Mouse (Mus musculus): ENCODE data around the gene Klhdc1.

DNA sequence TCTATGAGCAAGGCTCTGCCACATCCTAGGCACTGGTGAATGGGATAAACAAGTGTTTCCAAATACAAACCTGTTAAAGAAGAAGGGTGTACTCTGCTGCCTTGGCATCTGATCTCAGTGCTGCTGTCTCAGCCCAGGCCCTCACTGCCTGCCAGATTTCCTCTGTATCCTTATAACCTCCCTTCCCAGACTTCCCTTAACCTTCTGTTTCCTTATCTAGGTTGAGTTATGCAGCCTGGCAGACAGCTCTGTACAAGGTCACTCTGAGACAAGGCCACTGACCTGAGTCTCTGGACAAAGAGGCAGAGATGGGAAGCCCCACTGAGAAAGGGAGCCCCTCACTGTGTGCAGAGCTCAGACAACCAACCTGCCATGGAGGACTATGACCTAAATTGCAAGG is 77.5 kb downstream of the Klhdc1 start:
- no peak for TF ChIP-seq CTCF (IDR thresholded peaks at IDR 0.05)
- TF ChIP-seq EP300 (IDR thresholded peaks at IDR 0.05) = no peak

Measured in lung, postnatal 0 days (tissue).